Mouse (Mus musculus) lung, adult 2 months (tissue): Measurements from ENCODE around the gene Gm21190.
"Not testable (repeated sequence)": the region's sequence is repeated elsewhere in the genome, so short reads cannot be mapped to it uniquely, and the experiment has no call there.

Experiments
- CTCF ChIP-seq: fragments of 200-500 bp; IDR thresholded peaks from 2 replicates; pipeline ENCODE4 v1.5.1; 2011; ENCODE audit warnings: mild to moderate bottlenecking, low read length, control low read depth; ENCODE audit not compliant: insufficient read depth
- POLR2A ChIP-seq: fragments of 200-500 bp; IDR thresholded peaks from 2 replicates; pipeline ENCODE4 v1.6.1; 2011; ENCODE audit warnings: low read depth, mild to moderate bottlenecking, control low read depth, low read length, borderline replicate concordance; ENCODE audit errors: extremely low read depth

GRCm38 (mm10) chr5:15522028-15522427 lies 7.0 kb downstream of the Gm21190 start:
- not testable (repeated sequence) for TF ChIP-seq CTCF, POLR2A
